Mouse (Mus musculus): ENCODE measurements around the gene Ppil1.

DNA sequence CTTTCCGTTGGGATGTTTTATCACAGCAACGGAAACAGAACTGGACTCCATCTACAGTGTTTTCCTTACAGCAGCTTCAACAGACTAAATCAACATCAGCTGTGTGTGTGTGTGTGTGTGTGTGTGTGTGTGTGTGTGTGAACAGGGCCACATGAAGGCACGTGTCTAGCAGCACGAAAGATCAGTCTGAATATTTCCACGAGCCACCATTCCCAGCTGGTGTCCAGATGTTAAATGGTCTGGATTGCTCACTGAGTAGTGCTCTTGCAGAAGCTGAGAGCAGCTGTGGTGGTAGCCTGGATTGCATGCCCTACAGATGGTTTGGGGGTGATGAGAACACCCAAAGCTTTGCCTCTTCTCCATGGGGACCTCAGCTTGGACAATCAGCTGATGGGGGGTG, 46.0 kb downstream of the Ppil1 start:
- TF ChIP-seq POLR2A (IDR thresholded peaks at IDR 0.05; ENCODE audit: control insufficient read depth in 1 of 2, insufficient read depth in 1 of 2, low read depth in 1 of 2, low read length in 2 of 2, poor library complexity in 1 of 2), result no peak
- TF ChIP-seq CTCF (IDR thresholded peaks at IDR 0.05 in 2 of 3, conservative IDR thresholded peaks at IDR 0.05 in 1 of 3; ENCODE audit: control insufficient read depth in 1 of 3, insufficient read depth in 1 of 3, low read depth in 2 of 3, low read length in 3 of 3, poor library complexity in 1 of 3, severe bottlenecking in 1 of 3), result no peak
- TF ChIP-seq KAT2A (conservative IDR thresholded peaks at IDR 0.05; ENCODE audit: low read depth, low read length), result no peak
- no peak for TF ChIP-seq ZC3H11A (IDR thresholded peaks at IDR 0.05; ENCODE audit: low read depth, low read length)
- no peak for TF ChIP-seq JUND (IDR thresholded peaks at IDR 0.05; ENCODE audit: low read depth, low read length)
- no peak for TF ChIP-seq EP300 (IDR thresholded peaks at IDR 0.05; ENCODE audit: low read depth in 1 of 2, low read length in 2 of 2)
- TF ChIP-seq MAFK (IDR thresholded peaks at IDR 0.05; ENCODE audit: borderline replicate concordance, low read depth, low read length), result no peak
- TF ChIP-seq CHD2 (IDR thresholded peaks at IDR 0.05; ENCODE audit: low read length), result no peak
- TF ChIP-seq MXI1 (IDR thresholded peaks at IDR 0.05; ENCODE audit: low read depth, low read length), result no peak
- TF ChIP-seq NRF1 (IDR thresholded peaks at IDR 0.05; ENCODE audit: insufficient read depth, low read depth, low read length, poor library complexity, severe bottlenecking), result no peak
- TF ChIP-seq USF1 (IDR thresholded peaks at IDR 0.05; ENCODE audit: low read depth, low read length), result no peak
- TF ChIP-seq TCF12 (IDR thresholded peaks at IDR 0.05; ENCODE audit: low read depth, low read length), result no peak
- no peak for TF ChIP-seq ZNF384 (IDR thresholded peaks at IDR 0.05; ENCODE audit: low read depth, low read length)

Data from MEL (cell line).